Mouse (Mus musculus) stomach, embryonic 14.5 days (tissue): ENCODE results near the gene Chml. TPM values are rescaled to one million over a fixed set of nuclear protein-coding genes. Genes with fewer than 3 reads are reported as not detected.

Experiments used
- ATAC-seq: fragments of 200-750 bp; cut with Nextera tagmentation; 2 replicates; pipeline ENCODE4 v1.8.0; 2017; ENCODE audit warnings: low read depth, moderate TSS enrichment; ENCODE audit not compliant: insufficient number of reproducible peaks, insufficient read depth, low FRiP score
- H3K27ac ChIP-seq: fragments of 300-500 bp; sonication (generic); 2 replicates; pipeline ENCODE4 v1.5.1; 2014; ENCODE audit warnings: mild to moderate bottlenecking, low read length, moderate library complexity, mixed read lengths
- H3K27me3 ChIP-seq: fragments of 300-500 bp; sonication (generic); 2 replicates; pipeline ENCODE4 v1.6.1; 2014; ENCODE audit warnings: low read length, control low read depth, mixed read lengths; ENCODE audit not compliant: control insufficient read depth, insufficient read depth
- H3K36me3 ChIP-seq: fragments of 300-500 bp; sonication (generic); 2 replicates; pipeline ENCODE4 v1.6.1; 2014; ENCODE audit warnings: mild to moderate bottlenecking, control low read depth, low read length, moderate library complexity, mixed read lengths; ENCODE audit not compliant: control insufficient read depth, insufficient read depth
- H3K4me1 ChIP-seq: fragments of 300-500 bp; sonication (generic); 2 replicates; pipeline ENCODE4 v1.6.1; 2014; ENCODE audit warnings: low read length, control low read depth, mixed read lengths; ENCODE audit not compliant: control insufficient read depth, insufficient read depth
- H3K4me2 ChIP-seq: fragments of 300-500 bp; sonication (generic); replicated peaks from 2 replicates; pipeline ENCODE4 v1.6.1; 2014; ENCODE audit warnings: low read depth, low read length, control low read depth
- H3K4me3 ChIP-seq: fragments of 300-500 bp; sonication (generic); 2 replicates; pipeline ENCODE4 v1.5.1; 2014; ENCODE audit warnings: low read depth, low read length, control low read depth
- H3K9ac ChIP-seq: fragments of 300-500 bp; sonication (generic); replicated peaks from 2 replicates; pipeline ENCODE4 v1.6.1; 2014; ENCODE audit warnings: low read depth, mild to moderate bottlenecking, control low read depth, low read length, moderate library complexity, mixed read lengths
- H3K9me3 ChIP-seq: fragments of 300-500 bp; sonication (generic); 2 replicates; pipeline ENCODE4 v1.6.1; 2016; ENCODE audit warnings: low read depth, low read length, control low read depth; ENCODE audit not compliant: control insufficient read depth
- WGBS: fragments of 180-500 bp; shearing (Covaris S2); extraction: QIAGEN DNeasy Blood & Tissue Kit; methylation state at CpG from one replicate; pipeline ENCODE4 v1.1.7; 2014; 5-methylcytosine and 5-hydroxymethylcytosine counted together
- polyA plus RNA-seq: library from polyadenylated mRNA; unstranded; fragments of >200 nt; fragmentation: Nextera tagmentation; extraction: Ambion mirVana; gene quantifications from 2 replicates; pipeline ENCODE4 v1.2.1, GENCODE M21; 2014

Gene Chml
- polyA plus RNA-seq, 1 experiment from 2014 or later, result 5.8 TPM

DNA sequence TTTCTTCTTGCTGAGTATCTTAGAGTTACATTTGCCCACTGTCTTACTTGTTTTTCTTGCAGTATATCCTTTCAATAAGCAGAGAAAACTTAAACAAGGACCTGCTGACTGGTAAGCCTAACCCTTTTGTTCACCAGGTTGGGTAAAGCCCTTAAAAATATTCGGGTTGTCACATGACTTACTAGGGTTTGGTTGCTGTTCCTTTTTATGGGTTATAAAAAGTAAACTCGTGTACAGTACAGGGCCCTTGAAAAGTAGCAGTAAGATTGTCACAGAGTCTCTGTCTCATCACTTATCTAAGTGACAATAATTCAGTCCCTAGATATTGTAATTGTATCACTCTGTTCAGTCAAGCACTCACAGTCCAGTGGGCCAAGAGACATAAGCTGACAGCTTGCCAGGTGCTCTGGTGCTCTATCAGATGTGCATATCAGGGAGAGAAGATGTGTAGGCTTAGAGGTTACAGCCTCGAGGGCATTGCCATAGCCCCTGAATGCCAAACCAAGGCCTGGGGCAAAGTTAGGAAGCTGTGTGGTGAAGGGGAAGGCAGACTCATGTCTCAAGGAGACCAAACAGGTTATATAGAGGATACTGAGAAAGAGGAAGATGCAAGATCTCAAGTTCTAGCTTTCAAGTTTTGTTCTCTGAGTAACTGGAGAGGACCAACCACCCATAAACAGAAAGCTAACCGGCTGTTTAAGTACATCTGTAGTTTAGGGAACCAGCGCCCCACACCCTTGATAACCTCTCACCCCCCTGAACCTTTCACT is 49.0 kb downstream of the Chml start:
- Histone ChIP-seq H3K36me3 (no peaks in the 10 kb centered on the region), H3K4me3 (no peak overlapping the region), H3K27me3 (no peaks in the 10 kb centered on the region), H3K4me2 (no peak overlapping the region), H3K9ac (no peak overlapping the region), H3K27ac (no peak overlapping the region), H3K9me3 (no peaks in the 10 kb centered on the region), H3K4me1 (no peaks in the 10 kb centered on the region)
- 54% methylated on average over 5 of the region's 5 CpGs for WGBS
- ATAC-seq, result no peak

GRCm38 (mm10) chr1:175640435-175641150 is 52.1 kb downstream of the Chml start:
- Histone ChIP-seq H3K9ac (no peak overlapping the region), H3K9me3 (no peaks in the 10 kb centered on the region), H3K4me3 (no peak overlapping the region), H3K27me3 (no peaks in the 10 kb centered on the region), H3K27ac (no peak overlapping the region), H3K4me2 (no peak overlapping the region), H3K36me3 (no peaks in the 10 kb centered on the region), H3K4me1 (no peaks in the 10 kb centered on the region)
- no peak for ATAC-seq
- WGBS, result 76% methylated on average over 6 of the region's 6 CpGs

- Histone ChIP-seq H3K9ac (no peak overlapping the region), H3K27me3 (no peaks in the 10 kb centered on the region), H3K4me3 (no peak overlapping the region), H3K27ac (no peak overlapping the region), H3K4me1 (no peaks in the 10 kb centered on the region), H3K36me3 (no peaks in the 10 kb centered on the region), H3K9me3 (no peaks in the 10 kb centered on the region), H3K4me2 (no peak overlapping the region)
- ATAC-seq, result no peak
- 85% methylated on average over 7 of the region's 7 CpGs for WGBS
These were observed 53.6 kb downstream of the Chml start for GRCm38 (mm10) chr1:175639072-175639471.

GRCm38 (mm10) chr1:175637677-175638076 is 55.0 kb downstream of the Chml start:
- H3K4me1 ChIP-seq, result no peaks in the 10 kb centered on the region
- no peak overlapping the region for H3K4me2 ChIP-seq
- no peak overlapping the region for H3K9ac ChIP-seq
- H3K9me3 ChIP-seq, result no peaks in the 10 kb centered on the region
- H3K27ac ChIP-seq, result no peak overlapping the region
- no peak for ATAC-seq
- 79% methylated on average over 7 of the region's 7 CpGs for WGBS
- no peak overlapping the region for H3K4me3 ChIP-seq
- no peaks in the 10 kb centered on the region for H3K36me3 ChIP-seq
- H3K27me3 ChIP-seq, result no peaks in the 10 kb centered on the region

DNA sequence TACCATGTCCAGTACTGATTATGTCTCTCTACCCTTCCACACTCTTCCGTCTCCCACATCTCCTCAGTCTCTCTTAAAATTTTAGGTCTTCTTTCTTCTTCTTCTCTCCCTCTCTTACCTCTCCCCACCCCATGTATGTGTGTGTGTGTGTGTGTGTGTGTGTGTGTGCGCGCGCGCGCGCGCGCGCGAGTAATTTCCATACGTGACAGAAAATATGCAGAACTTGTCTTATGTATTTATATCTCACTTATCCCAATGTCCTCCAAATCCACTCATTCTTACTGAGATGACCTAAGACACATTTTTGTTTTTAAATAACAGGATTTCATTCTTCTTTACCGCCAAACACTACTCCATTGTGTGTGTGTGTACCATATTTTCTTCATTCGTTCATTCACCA is 60.2 kb downstream of the Chml start:
- Histone ChIP-seq H3K4me2 (no peak overlapping the region), H3K4me1 (no peaks in the 10 kb centered on the region), H3K36me3 (no peaks in the 10 kb centered on the region), H3K27ac (no peak overlapping the region), H3K27me3 (no peaks in the 10 kb centered on the region), H3K4me3 (no peak overlapping the region), H3K9ac (no peak overlapping the region), H3K9me3 (no peaks in the 10 kb centered on the region)
- WGBS, result 96% methylated on average over 14 of the region's 14 CpGs
- no peak for ATAC-seq

Other genes with a start within 250 kb of the Chml start
- gene Rgs7, start 200.4 kb downstream of the Chml start, polyA plus RNA-seq, result 2.1 and 3.5 TPM in 2 replicates
- 0.16 and 0.56 TPM in 2 replicates for gene Kmo, start 72.5 kb downstream of the Chml start, polyA plus RNA-seq
- gene Fh1, start 67.3 kb downstream of the Chml start, polyA plus RNA-seq, result 139 and 147 TPM in 2 replicates
- 7.4 and 12.6 TPM in 2 replicates for gene Opn3, start 125 bp downstream of the Chml start, polyA plus RNA-seq
- gene Wdr64, start 5.7 kb upstream of the Chml start, polyA plus RNA-seq, result not detected in 2 replicates
- 66.7 and 72.5 TPM in 2 replicates for gene Exo1, start 187.7 kb upstream of the Chml start, polyA plus RNA-seq
- gene Gm38100, start 227.4 kb upstream of the Chml start, polyA plus RNA-seq, result not detected in 2 replicates